Mouse (Mus musculus): ENCODE measurements at regions not wholly inside any gene's neighbourhood (a gene's known extent, or its start where the extent isn't known, plus 50 kb on each side); places are given as distances from the start of the nearest gene placed in this dataset.

GRCm38 (mm10) chr15:59169237-59169797, 280.2 kb downstream of the Gm49356 start:
- DNase-seq (ENCODE audit: extremely low read depth, low read depth, low spot score): no peak

GRCm38 (mm10) chr15:59169831-59170230, 280.7 kb downstream of the Gm49356 start:
- no peak for DNase-seq (ENCODE audit: extremely low read depth, low read depth, low spot score)

GRCm38 (mm10) chr15:59171120-59171519, 282.0 kb downstream of the Gm49356 start:
- DNase-seq (ENCODE audit: extremely low read depth, low read depth, low spot score): no peak

GRCm38 (mm10) chr15:59173452-59174245, 284.6 kb downstream of the Gm49356 start:
- DNase-seq (ENCODE audit: extremely low read depth, low read depth, low spot score): no peak

GRCm38 (mm10) chr15:59174246-59174751, 285.2 kb downstream of the Gm49356 start:
- DNase-seq (ENCODE audit: extremely low read depth, low read depth, low spot score): no peak

- DNase-seq (ENCODE audit: extremely low read depth, low read depth, low spot score): no peak
Measured at GRCm38 (mm10) chr15:59174893-59175531, 285.9 kb downstream of the Gm49356 start.

- no peak for DNase-seq (ENCODE audit: extremely low read depth, low read depth, low spot score)
Measured at GRCm38 (mm10) chr15:59180076-59180475, 291.0 kb downstream of the Gm49356 start.

GRCm38 (mm10) chr15:59184461-59184860, 295.4 kb downstream of the Gm49356 start:
- DNase-seq (ENCODE audit: extremely low read depth, low read depth, low spot score): no peak

- no peak for DNase-seq (ENCODE audit: extremely low read depth, low read depth, low spot score)
Measured at GRCm38 (mm10) chr15:59187566-59187965, 298.5 kb downstream of the Gm49356 start.

- DNase-seq (ENCODE audit: extremely low read depth, low read depth, low spot score): no peak
Measured at GRCm38 (mm10) chr15:59188371-59188770, 299.3 kb downstream of the Gm49356 start.

GRCm38 (mm10) chr15:59190511-59190910, 301.4 kb downstream of the Gm49356 start:
- no peak for DNase-seq (ENCODE audit: extremely low read depth, low read depth, low spot score)

- DNase-seq (ENCODE audit: extremely low read depth, low read depth, low spot score): no peak
Measured at GRCm38 (mm10) chr15:59194421-59194820, 305.3 kb downstream of the Gm49356 start.

- no peak for DNase-seq (ENCODE audit: extremely low read depth, low read depth, low spot score)
Measured at GRCm38 (mm10) chr15:59196351-59196750, 307.3 kb downstream of the Gm49356 start.

- DNase-seq (ENCODE audit: extremely low read depth, low read depth, low spot score): no peak
Measured at GRCm38 (mm10) chr15:59197455-59198391, 308.6 kb downstream of the Gm49356 start.

GRCm38 (mm10) chr15:59201386-59201785, 312.3 kb downstream of the Gm49356 start:
- DNase-seq (ENCODE audit: extremely low read depth, low read depth, low spot score): no peak

GRCm38 (mm10) chr15:59201894-59202670, 313.0 kb downstream of the Gm49356 start:
- DNase-seq (ENCODE audit: extremely low read depth, low read depth, low spot score): no peak

GRCm38 (mm10) chr15:59203097-59203849, 314.2 kb downstream of the Gm49356 start:
- no peak for DNase-seq (ENCODE audit: extremely low read depth, low read depth, low spot score)

- DNase-seq (ENCODE audit: extremely low read depth, low read depth, low spot score): no peak
Measured at GRCm38 (mm10) chr15:59203850-59204625, 314.9 kb downstream of the Gm49356 start.

- DNase-seq (ENCODE audit: extremely low read depth, low read depth, low spot score): no peak
Measured at GRCm38 (mm10) chr15:59205091-59205490, 316.0 kb downstream of the Gm49356 start.
